ENCODE assay signal across 9 mouse cellular contexts in genomic region chr10:76391786-76392185, GRCm38 (mm10). TPM values are rescaled to one million over a fixed set of nuclear protein-coding genes. Genes with fewer than 3 reads are reported as not detected.
A peak's percentile ranks its signal among the peaks of the same experiment; 100 is the strongest.
DNase-seq lines count a peak whose midpoint lies in the region; ATAC-seq and TF ChIP-seq lines count a peak whose summit lies in the region.
"Had no signal": no experiment of that assay in that cellular context is flagged by ENCODE, and none has a peak within 500 bp of the region (broad histone marks: within the 10 kb centered on the region; RNA-seq: fewer than 3 reads in every experiment).

No protein-coding gene starts in this region.

- no peak for ATAC-seq in lung, embryonic 14.5 days (ENCODE audit: insufficient read depth)
- ATAC-seq in midbrain, embryonic 15.5 days (replicated peaks), result no peak

- TF ChIP-seq POLR2A in thymus, adult 2 months (IDR thresholded peaks at IDR 0.05; ENCODE audit: control insufficient read depth, extremely low read depth, insufficient read depth, low read length, poor library complexity), result no peak

- TF ChIP-seq CTCF in thymus, adult 2 months (IDR thresholded peaks at IDR 0.05; ENCODE audit: borderline replicate concordance, control insufficient read depth, extremely low read depth, insufficient read depth, low read length, poor library complexity), result peak; percentile 82; the same call in 1 of the 2 replicates
- peak; percentile 60 for TF ChIP-seq CTCF in lung, embryonic 14.5 days (IDR thresholded peaks at IDR 0.05; ENCODE audit: low read depth)

- WGBS in thymus, adult 2 months, result 95% methylated on average over 9 of the region's 9 CpGs
- WGBS in embryonic facial prominence, embryonic 10.5 days, result 86% methylated on average over 9 of the region's 9 CpGs
- 85% methylated on average over 9 of the region's 9 CpGs for WGBS in lung, embryonic 14.5 days
- 88% methylated on average over 9 of the region's 9 CpGs for WGBS in midbrain, embryonic 15.5 days

- no peak overlapping the region for H3K9ac ChIP-seq in lung, embryonic 14.5 days
- H3K9ac ChIP-seq in midbrain, embryonic 15.5 days, result no peak overlapping the region

- H3K36me3 ChIP-seq in thymus, adult 2 months (ENCODE audit: control insufficient read depth, insufficient read depth, low read length), result peaks cover 57% of the 10 kb centered on the region
- peaks cover 89% of the 10 kb centered on the region for H3K36me3 ChIP-seq in embryonic facial prominence, embryonic 10.5 days (replicated peaks)
- peaks cover 73% of the 10 kb centered on the region for H3K36me3 ChIP-seq in lung, embryonic 14.5 days (ENCODE audit: insufficient read depth)
- H3K36me3 ChIP-seq in midbrain, embryonic 15.5 days (replicated peaks), result peaks cover 22% of the 10 kb centered on the region

- H3K27me3 ChIP-seq in thymus, adult 2 months (ENCODE audit: control insufficient read depth, insufficient read depth, low read length), result no peaks in the 10 kb centered on the region
- H3K27me3 ChIP-seq in embryonic facial prominence, embryonic 10.5 days (replicated peaks; ENCODE audit: low read depth, poor library complexity, severe bottlenecking), result no peaks in the 10 kb centered on the region
- no peaks in the 10 kb centered on the region for H3K27me3 ChIP-seq in lung, embryonic 14.5 days (ENCODE audit: insufficient read depth, low read length)
- no peaks in the 10 kb centered on the region for H3K27me3 ChIP-seq in midbrain, embryonic 15.5 days (replicated peaks)

- H3K4me2 ChIP-seq in lung, embryonic 14.5 days, result no peak overlapping the region
- H3K4me2 ChIP-seq in midbrain, embryonic 15.5 days, result no peak overlapping the region

- no peaks in the 10 kb centered on the region for H3K9me3 ChIP-seq in embryonic facial prominence, embryonic 10.5 days
- H3K9me3 ChIP-seq in lung, embryonic 14.5 days (ENCODE audit: low read depth, low read length), result no peaks in the 10 kb centered on the region
- no peaks in the 10 kb centered on the region for H3K9me3 ChIP-seq in midbrain, embryonic 15.5 days

- peak; percentile 47 for DNase-seq in gastrocnemius, adult 18-20 months (ENCODE audit: low spot score)
- DNase-seq in gastrocnemius, postnatal 25 days, result no peak
- DNase-seq in thymus, adult 2 months, result peak; percentile 41
- no peak for DNase-seq in thymus, adult 18-20 months
- peak; percentile 44 for DNase-seq in embryonic facial prominence, embryonic 10.5 days (ENCODE audit: low spot score)
- peak; percentile 35 for DNase-seq in lung, embryonic 14.5 days
- no peak for DNase-seq in urinary bladder, postnatal 25 days (ENCODE audit: low spot score)

- no peak overlapping the region for H3K4me3 ChIP-seq in thymus, adult 2 months (ENCODE audit: control insufficient read depth, insufficient read depth, low read length)
- no peak overlapping the region for H3K4me3 ChIP-seq in embryonic facial prominence, embryonic 10.5 days
- H3K4me3 ChIP-seq in lung, embryonic 14.5 days (ENCODE audit: low read depth, low read length), result no peak overlapping the region
- no peak overlapping the region for H3K4me3 ChIP-seq in midbrain, embryonic 15.5 days

- H3K27ac ChIP-seq in thymus, adult 2 months (ENCODE audit: control insufficient read depth, insufficient read depth, low read length), result no peak overlapping the region
- H3K27ac ChIP-seq in embryonic facial prominence, embryonic 10.5 days (replicated peaks), result no peak overlapping the region
- H3K27ac ChIP-seq in lung, embryonic 14.5 days (ENCODE audit: low read depth), result no peak overlapping the region
- H3K27ac ChIP-seq in midbrain, embryonic 15.5 days, result no peak overlapping the region

- no peaks in the 10 kb centered on the region for H3K4me1 ChIP-seq in thymus, adult 2 months (replicated peaks; ENCODE audit: control insufficient read depth, insufficient read depth, low read length)
- no peaks in the 10 kb centered on the region for H3K4me1 ChIP-seq in embryonic facial prominence, embryonic 10.5 days
- no peaks in the 10 kb centered on the region for H3K4me1 ChIP-seq in lung, embryonic 14.5 days (ENCODE audit: insufficient read depth)
- H3K4me1 ChIP-seq in midbrain, embryonic 15.5 days, result no peaks in the 10 kb centered on the region

RNA-seq across cellular contexts. Expression of gene Dip2a, which starts 46.7 kb away (rescaled TPM):
- 1 to 10 TPM; 3.2 to 3.5 TPM for total RNA-seq in gastrocnemius, adult 18-20 months (2021)
- 1 to 10 TPM; 4.7 to 5.5 TPM for total RNA-seq in gastrocnemius, postnatal 25 days (2021)
- polyA plus RNA-seq in thymus, adult 2 months (2012; rRNA removed), result 8.1 and 8.4 TPM in 2 replicates
- 6.6 and 6.9 TPM in 2 replicates for polyA plus RNA-seq in embryonic facial prominence, embryonic 10.5 days (2016; fragmentation: Nextera tagmentation; extraction: Ambion mirVana)
- 6.5 and 6.6 TPM in 2 replicates for polyA plus RNA-seq in lung, embryonic 14.5 days (2014; fragmentation: Nextera tagmentation; extraction: Ambion mirVana)
- polyA plus RNA-seq in midbrain, embryonic 15.5 days (2015; fragmentation: Nextera tagmentation; extraction: Ambion mirVana), result 19.3 and 20.1 TPM in 2 replicates

RNA-seq across cellular contexts. Expression of gene AC141477.1, which starts 48.5 kb away (rescaled TPM):
- total RNA-seq in gastrocnemius, adult 18-20 months (2021), result not detected
- not detected for total RNA-seq in gastrocnemius, postnatal 25 days (2021)
- polyA plus RNA-seq in thymus, adult 2 months (2012; rRNA removed), result not detected in 2 replicates
- polyA plus RNA-seq in embryonic facial prominence, embryonic 10.5 days (2016; fragmentation: Nextera tagmentation; extraction: Ambion mirVana), result 2.6 TPM in 1 of 2 replicates, not detected in the other
- polyA plus RNA-seq in lung, embryonic 14.5 days (2014; fragmentation: Nextera tagmentation; extraction: Ambion mirVana), result not detected in 2 replicates
- not detected in 2 replicates for polyA plus RNA-seq in midbrain, embryonic 15.5 days (2015; fragmentation: Nextera tagmentation; extraction: Ambion mirVana)
- total RNA-seq: heart, postnatal 10 days had no signal

RNA-seq across cellular contexts. Expression of gene Pcnt, which starts 50.8 kb away (rescaled TPM):
- total RNA-seq in gastrocnemius, adult 18-20 months (2021), result 10 to 100 TPM; 59.1 to 63.4 TPM
- total RNA-seq in gastrocnemius, postnatal 25 days (2021), result 10 to 100 TPM; 49.1 to 55.2 TPM
- polyA plus RNA-seq in thymus, adult 2 months (2012; rRNA removed), result 41.7 and 47.7 TPM in 2 replicates
- 23.8 and 25.5 TPM in 2 replicates for polyA plus RNA-seq in embryonic facial prominence, embryonic 10.5 days (2016; fragmentation: Nextera tagmentation; extraction: Ambion mirVana)
- 20.3 and 23.0 TPM in 2 replicates for polyA plus RNA-seq in lung, embryonic 14.5 days (2014; fragmentation: Nextera tagmentation; extraction: Ambion mirVana)
- polyA plus RNA-seq in midbrain, embryonic 15.5 days (2015; fragmentation: Nextera tagmentation; extraction: Ambion mirVana), result 8.0 and 8.8 TPM in 2 replicates

RNA-seq across cellular contexts. Expression of gene 2610028H24Rik, which starts 57.1 kb away (rescaled TPM):
- under 1 TPM in 1 of 2 experiments, not detected in 1; 0.23 TPM for total RNA-seq in gastrocnemius, adult 18-20 months (2021)
- under 1 TPM; 0.29 to 0.31 TPM for total RNA-seq in gastrocnemius, postnatal 25 days (2021)
- 0.61 and 0.62 TPM in 2 replicates for polyA plus RNA-seq in thymus, adult 2 months (2012; rRNA removed)
- not detected in 2 replicates for polyA plus RNA-seq in embryonic facial prominence, embryonic 10.5 days (2016; fragmentation: Nextera tagmentation; extraction: Ambion mirVana)
- 0.14 TPM in 1 of 2 replicates, not detected in the other for polyA plus RNA-seq in lung, embryonic 14.5 days (2014; fragmentation: Nextera tagmentation; extraction: Ambion mirVana)
- not detected in 2 replicates for polyA plus RNA-seq in midbrain, embryonic 15.5 days (2015; fragmentation: Nextera tagmentation; extraction: Ambion mirVana)

Comparison
In these comparisons a context has a peak if more than half of its experiments do, and no peak if none do; other contexts are left out.
1. DNase-seq: peak in gastrocnemius, adult 18-20 months (single experiment), thymus, adult 2 months (single experiment), embryonic facial prominence, embryonic 10.5 days (single experiment) and lung, embryonic 14.5 days (single experiment); none in gastrocnemius, postnatal 25 days (single experiment), thymus, adult 18-20 months (0 of 2) and urinary bladder, postnatal 25 days (single experiment).